Mouse (Mus musculus): Measurements from ENCODE around the gene Dkk2. TPM values are rescaled to one million over a fixed set of nuclear protein-coding genes. Genes with fewer than 3 reads are reported as not detected.
A peak's percentile ranks its signal among the peaks of the same experiment; 100 is the strongest.

Dkk2 gene
- polyA plus RNA-seq, 1 experiment from 2014 or later: 2.1 TPM

DNA sequence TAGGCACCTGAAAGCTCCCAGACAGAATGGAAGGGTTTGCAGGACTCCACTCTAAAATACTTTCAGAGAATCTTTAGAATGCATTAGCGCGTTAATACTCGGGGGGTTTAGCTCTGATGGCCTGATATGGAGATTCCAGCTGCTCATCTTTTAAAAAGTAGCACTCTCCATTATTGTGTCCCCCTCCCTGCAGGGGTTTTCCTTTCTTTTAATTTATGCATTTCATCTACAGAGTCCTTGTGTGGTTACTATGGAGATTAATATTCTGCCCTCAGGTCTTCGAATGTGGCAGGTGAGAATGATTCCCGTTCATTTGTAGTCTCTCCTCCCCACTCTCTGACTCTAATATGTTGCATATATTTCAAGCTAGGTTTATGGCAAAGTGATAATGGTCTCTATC, 117.6 kb downstream of the Dkk2 start:
- Histone ChIP-seq H3K9ac (no peak overlapping the region), H3K36me3 (ENCODE audit: insufficient read depth) (no peaks in the 10 kb centered on the region), H3K27me3 (ENCODE audit: insufficient read depth, low read length) (no peaks in the 10 kb centered on the region), H3K27ac (ENCODE audit: low read depth) (no peak overlapping the region), H3K9me3 (ENCODE audit: low read depth, low read length) (no peaks in the 10 kb centered on the region), H3K4me2 (no peak overlapping the region), H3K4me3 (ENCODE audit: low read depth, low read length) (no peak overlapping the region), H3K4me1 (ENCODE audit: insufficient read depth) (no peaks in the 10 kb centered on the region)
- DNase-seq: no peak
- no peak for ATAC-seq (ENCODE audit: insufficient read depth)
- TF ChIP-seq CTCF (IDR thresholded peaks at IDR 0.05; ENCODE audit: low read depth): no peak
- WGBS: 82% methylated on average over 5 of the region's 5 CpGs

DNA sequence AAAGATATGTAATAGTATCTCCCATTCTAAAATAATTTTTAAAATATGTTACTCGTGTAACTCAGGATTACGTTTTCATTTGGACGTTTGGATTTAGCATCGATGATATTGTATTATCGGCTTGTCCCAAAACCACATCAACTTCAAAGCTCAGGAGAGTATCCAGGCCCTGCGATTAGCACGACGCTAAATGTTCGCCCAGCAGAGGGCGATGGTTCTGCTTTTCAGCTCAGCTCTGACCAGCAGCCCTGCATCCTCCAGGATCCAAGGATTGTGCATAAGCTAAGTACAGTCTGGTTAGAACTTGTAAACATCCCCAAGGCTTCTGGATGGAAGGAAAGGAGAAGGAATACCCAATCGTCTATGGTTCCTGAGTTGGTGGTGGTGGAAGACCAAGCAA, 122.4 kb downstream of the Dkk2 start:
- Histone ChIP-seq H3K27ac (ENCODE audit: low read depth) (no peak overlapping the region), H3K4me1 (ENCODE audit: insufficient read depth) (no peaks in the 10 kb centered on the region), H3K9ac (no peak overlapping the region), H3K4me2 (no peak overlapping the region), H3K4me3 (ENCODE audit: low read depth, low read length) (no peak overlapping the region), H3K9me3 (ENCODE audit: low read depth, low read length) (no peaks in the 10 kb centered on the region), H3K27me3 (ENCODE audit: insufficient read depth, low read length) (no peaks in the 10 kb centered on the region), H3K36me3 (ENCODE audit: insufficient read depth) (no peaks in the 10 kb centered on the region)
- 26% methylated on average over 11 of the region's 11 CpGs for WGBS
- peak; percentile 76 for TF ChIP-seq CTCF (IDR thresholded peaks at IDR 0.05; ENCODE audit: low read depth)
- ATAC-seq (ENCODE audit: insufficient read depth): peak; percentile 87
- DNase-seq: peak; percentile 87

DNA sequence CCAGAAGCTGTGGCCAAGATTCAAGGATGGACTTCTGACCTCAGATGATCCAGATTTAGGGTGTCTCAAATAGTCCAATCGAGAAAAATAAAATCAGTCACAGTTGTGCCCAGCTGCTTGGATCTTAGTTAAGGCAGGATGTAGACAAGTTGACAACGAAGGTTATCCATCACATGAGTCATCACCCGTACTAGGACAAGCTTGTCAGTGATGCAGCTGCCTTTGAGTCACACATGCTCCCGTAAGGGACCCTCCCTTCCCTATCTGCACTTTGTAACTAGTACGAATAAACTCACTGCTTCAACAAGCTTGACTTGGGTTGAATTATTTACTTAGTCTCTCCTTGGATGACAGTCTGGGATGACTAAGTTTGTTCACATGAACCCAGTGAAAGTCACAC, 126.2 kb downstream of the Dkk2 start:
- H3K4me1 ChIP-seq (ENCODE audit: insufficient read depth): no peaks in the 10 kb centered on the region
- no peaks in the 10 kb centered on the region for H3K9me3 ChIP-seq (ENCODE audit: low read depth, low read length)
- 35% methylated on average over 5 of the region's 5 CpGs for WGBS
- H3K27ac ChIP-seq (ENCODE audit: low read depth): no peak overlapping the region
- no peaks in the 10 kb centered on the region for H3K27me3 ChIP-seq (ENCODE audit: insufficient read depth, low read length)
- no peak overlapping the region for H3K9ac ChIP-seq
- H3K4me3 ChIP-seq (ENCODE audit: low read depth, low read length): no peak overlapping the region
- ATAC-seq (ENCODE audit: insufficient read depth): no peak
- no peak for TF ChIP-seq CTCF (IDR thresholded peaks at IDR 0.05; ENCODE audit: low read depth)
- DNase-seq: no peak
- H3K4me2 ChIP-seq: no peak overlapping the region
- no peaks in the 10 kb centered on the region for H3K36me3 ChIP-seq (ENCODE audit: insufficient read depth)

DNA sequence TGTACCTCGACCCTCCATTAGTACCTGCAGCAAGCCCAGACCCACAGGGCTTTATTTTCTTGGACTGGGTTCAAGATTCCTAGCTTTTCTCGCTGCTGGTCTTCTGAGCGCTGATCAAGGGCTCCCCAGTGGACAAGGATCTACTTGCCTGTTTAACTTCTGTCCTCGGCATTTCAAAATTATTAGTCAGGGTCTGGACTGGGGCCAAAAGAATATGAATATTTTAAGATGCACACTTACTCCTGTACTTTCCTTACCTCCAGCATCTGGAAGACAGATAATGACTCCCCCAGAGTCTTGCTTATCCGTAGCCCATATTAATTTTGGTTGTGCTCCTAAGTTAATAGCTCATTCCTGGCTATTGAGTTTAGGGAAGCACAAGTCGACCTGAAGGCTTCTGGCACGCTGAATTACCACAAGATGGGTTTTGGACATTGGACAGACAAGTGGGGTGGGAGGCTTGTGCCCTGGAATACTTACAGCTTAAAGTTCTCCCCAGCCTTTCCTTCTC, 134.9 kb downstream of the Dkk2 start:
- no peak for TF ChIP-seq CTCF (IDR thresholded peaks at IDR 0.05; ENCODE audit: low read depth)
- H3K4me1 ChIP-seq (ENCODE audit: insufficient read depth): no peaks in the 10 kb centered on the region
- no peak overlapping the region for H3K4me2 ChIP-seq
- WGBS: 69% methylated on average over 7 of the region's 7 CpGs
- no peak overlapping the region for H3K27ac ChIP-seq (ENCODE audit: low read depth)
- ATAC-seq (ENCODE audit: insufficient read depth) (no peak), DNase-seq (no peak)
- no peaks in the 10 kb centered on the region for H3K36me3 ChIP-seq (ENCODE audit: insufficient read depth)
- no peaks in the 10 kb centered on the region for H3K27me3 ChIP-seq (ENCODE audit: insufficient read depth, low read length)
- no peak overlapping the region for H3K4me3 ChIP-seq (ENCODE audit: low read depth, low read length)
- no peaks in the 10 kb centered on the region for H3K9me3 ChIP-seq (ENCODE audit: low read depth, low read length)
- no peak overlapping the region for H3K9ac ChIP-seq

DNA sequence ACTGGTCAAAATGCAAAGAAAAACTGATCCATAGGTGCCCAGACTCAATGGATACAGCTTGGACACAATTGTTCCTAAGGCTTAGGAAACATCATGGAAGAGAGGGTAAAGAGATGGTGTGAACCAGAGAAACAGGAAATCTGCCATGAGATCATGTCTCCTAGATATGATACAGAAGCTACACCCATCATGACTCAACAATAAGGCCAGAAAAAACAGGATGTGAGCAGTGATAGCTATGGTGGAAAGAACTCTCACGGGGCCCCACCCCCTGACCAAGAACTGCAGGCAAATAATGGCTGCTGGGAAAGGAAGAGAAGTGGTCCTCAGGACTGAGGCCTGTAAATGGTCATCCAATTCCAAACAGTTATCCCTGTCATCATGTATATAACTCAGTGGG, 142.5 kb downstream of the Dkk2 start:
- Histone ChIP-seq H3K27me3 (ENCODE audit: insufficient read depth, low read length) (no peaks in the 10 kb centered on the region), H3K27ac (ENCODE audit: low read depth) (no peak overlapping the region), H3K9ac (no peak overlapping the region), H3K4me3 (ENCODE audit: low read depth, low read length) (no peak overlapping the region), H3K36me3 (ENCODE audit: insufficient read depth) (no peaks in the 10 kb centered on the region), H3K9me3 (ENCODE audit: low read depth, low read length) (no peaks in the 10 kb centered on the region), H3K4me2 (no peak overlapping the region), H3K4me1 (ENCODE audit: insufficient read depth) (no peaks in the 10 kb centered on the region)
- no peak for DNase-seq
- no peak for ATAC-seq (ENCODE audit: insufficient read depth)
- WGBS: 62% methylated on average over 1 of the region's 1 CpGs
- no peak for TF ChIP-seq CTCF (IDR thresholded peaks at IDR 0.05; ENCODE audit: low read depth)
